Mouse (Mus musculus) liver, adult 2 months (tissue): ENCODE results near the gene Pde9a.

Experiments
- CTCF ChIP-seq: fragments of 200-500 bp; IDR thresholded peaks from 2 replicates; pipeline ENCODE4 v1.5.1; 2011; ENCODE audit warnings: low read depth, low read length, control low read depth
- POLR2A ChIP-seq: fragments of 200-500 bp; IDR thresholded peaks from 2 replicates; pipeline ENCODE4 v1.6.1; 2011; ENCODE audit warnings: low read length, control low read depth; ENCODE audit not compliant: insufficient read depth; ENCODE audit errors: extremely low read depth

DNA sequence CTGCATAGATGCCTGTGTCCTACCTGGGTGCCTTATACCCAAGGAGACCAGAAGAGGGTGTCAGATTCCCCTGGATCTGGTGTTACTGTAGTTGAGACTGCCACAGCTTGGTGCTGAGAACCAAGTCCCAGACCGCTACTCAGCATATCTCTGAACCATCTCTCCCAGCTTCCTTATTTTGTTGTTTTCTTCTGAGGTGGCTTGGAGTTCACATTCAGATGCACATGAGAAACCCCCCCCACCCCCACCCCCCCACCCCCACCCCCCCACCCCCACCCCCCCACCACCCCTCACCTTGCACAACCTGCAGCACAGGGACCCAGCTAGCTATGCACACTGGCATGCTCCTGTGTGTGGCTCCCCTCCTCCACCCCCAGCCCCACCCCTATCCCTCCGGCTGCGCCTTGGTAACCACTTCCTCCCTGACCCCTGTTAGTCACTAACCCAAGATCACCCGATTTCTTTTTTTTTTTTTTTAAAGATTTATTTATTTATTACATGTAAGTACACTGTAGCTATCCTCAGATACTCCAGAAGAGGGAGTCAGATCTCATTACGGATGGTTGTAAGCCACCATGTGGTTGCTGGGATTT lies 50.9 kb downstream of the Pde9a start:
- TF ChIP-seq POLR2A (no peak), CTCF (no peak)
